Mouse (Mus musculus): ENCODE results near the gene Dusp27.

The Dusp27 gene

GRCm38 (mm10) chr1:166094462-166094861 is 33.3 kb downstream of the Dusp27 start:
- DNase-seq, result no peak

GRCm38 (mm10) chr1:166090306-166090705 is 37.4 kb downstream of the Dusp27 start:
- no peak for DNase-seq

DNA sequence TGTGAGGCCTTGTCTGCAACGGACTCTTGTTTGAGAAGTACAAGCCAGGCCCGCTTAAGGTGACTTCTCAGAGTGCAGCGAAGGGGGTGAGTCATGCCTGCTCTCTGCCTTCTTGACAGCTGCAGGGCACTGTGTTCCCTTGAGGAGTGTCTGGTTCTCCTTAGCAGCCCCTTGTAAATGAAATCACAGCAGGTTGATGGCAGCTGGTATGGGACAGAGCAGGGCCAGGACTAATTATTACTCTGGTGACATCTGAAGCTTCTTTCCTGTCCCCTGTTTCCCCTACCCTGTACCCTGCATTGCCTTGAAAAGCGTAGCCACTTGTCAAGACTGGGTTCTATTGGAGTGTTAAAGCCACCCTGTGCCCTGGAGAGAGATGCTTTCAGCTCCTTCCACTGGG is 38.0 kb downstream of the Dusp27 start:
- DNase-seq, result no peak

DNA sequence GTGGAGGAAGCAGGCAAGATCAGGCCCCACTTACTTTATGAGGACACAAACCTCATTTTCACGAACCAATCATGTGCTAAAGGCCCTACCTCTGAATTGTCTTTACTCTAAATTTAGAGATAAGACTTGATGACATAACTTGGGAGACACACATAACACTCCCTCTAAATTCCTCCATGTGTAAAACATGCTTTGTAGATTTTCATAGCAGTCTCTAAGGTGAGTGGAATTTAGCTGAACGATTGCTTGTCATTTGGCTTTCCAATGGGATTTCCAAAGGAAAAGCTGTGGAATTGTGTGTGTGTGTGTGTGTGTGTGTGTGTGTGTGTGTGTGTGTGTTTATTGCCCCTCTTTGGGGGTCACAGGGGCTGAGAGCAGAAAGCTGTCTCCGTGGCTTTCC is 38.4 kb downstream of the Dusp27 start:
- DNase-seq, result no peak

DNA sequence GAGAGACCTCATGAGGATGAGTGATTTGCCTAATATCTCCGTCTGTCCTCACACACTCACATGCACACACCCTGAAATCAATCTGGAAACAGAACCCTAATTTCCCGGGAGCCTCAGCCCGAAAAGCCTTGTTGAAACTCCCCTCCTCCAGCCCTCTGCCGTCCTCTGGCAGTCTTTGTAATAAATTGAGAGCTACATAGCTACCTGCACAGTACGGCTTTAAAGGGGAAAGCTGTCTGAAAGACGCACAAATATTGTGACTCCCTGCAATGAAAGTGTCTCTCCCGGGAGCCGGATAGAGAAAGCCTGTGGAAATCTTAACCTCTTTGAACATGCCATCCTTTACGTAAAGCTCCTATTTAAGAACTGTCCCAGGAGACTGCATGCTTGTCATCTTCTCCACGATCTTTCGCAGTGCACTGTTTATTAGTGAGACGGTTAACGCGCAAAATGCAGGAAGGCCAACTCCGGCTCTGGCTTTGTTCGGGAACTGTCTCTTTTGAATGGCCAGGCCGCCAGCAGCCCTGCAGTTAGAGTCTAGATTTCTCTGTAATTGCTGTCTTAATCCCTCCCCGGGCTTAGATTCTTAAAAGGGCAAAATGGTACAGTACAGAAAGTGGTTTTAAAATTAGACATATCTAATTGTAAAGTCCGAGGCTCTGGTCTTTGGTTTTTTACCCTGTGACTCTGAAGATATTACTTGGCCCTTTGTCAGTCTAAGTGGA is 39.1 kb downstream of the Dusp27 start:
- DNase-seq, result no peak

DNA sequence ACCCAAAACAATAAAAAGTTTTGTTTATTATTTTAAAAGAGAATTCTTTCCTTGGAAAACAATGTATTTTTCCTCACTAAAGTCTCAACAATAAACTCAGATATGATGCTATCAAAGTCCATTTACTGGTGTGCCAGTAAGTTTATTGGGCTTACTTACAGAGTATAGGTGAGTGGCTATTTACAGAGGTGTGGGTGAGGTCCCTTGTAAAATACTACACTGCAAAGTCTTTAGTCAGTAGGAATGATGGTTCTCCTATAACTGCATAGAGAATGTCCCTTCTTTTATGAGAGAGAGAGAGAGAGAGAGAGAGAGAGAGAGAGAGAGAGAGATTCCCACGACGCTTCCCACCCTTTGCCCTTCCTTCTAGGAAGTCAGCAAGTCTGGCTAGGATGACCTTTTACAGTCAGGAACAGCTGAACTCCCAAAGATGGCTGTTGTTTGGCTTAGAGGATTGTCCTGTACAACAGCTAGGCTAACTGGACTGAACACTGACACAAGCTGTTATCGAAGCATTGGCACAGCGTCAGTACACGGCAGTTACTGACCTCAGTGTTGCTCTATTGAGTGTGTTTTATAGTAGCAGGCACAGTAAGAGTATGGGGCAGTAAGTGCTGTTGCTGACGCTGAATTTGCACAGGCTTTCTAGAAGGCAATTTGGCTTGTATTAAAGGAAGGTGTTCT is 50.5 kb downstream of the Dusp27 start:
- DNase-seq, result no peak

- DNase-seq, result no peak
Observed at GRCm38 (mm10) chr1:166067856-166068440, 59.8 kb downstream of the Dusp27 start.

GRCm38 (mm10) chr1:166063870-166064269 is 63.9 kb downstream of the Dusp27 start:
- DNase-seq, result no peak

DNA sequence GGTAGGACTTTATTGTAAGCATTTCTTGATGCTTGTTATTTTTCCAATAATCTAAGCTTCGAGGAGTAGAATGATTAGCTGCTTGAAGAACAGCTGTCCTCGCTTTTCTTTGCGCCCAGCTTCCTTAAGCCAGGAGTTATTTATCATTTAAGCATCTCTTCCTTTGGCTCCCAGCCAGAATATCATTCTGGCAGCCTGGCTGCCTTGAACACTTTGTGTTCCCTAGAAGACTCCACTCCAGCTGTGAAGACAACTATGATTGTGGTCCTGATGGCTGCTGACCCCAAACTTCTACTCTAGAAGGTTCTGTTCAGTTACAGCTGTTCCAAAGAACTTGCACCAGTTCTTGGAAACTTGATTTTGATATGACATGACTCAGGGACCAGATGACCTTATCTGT is 66.2 kb downstream of the Dusp27 start:
- no peak for DNase-seq

GRCm38 (mm10) chr1:166060406-166060805 is 67.3 kb downstream of the Dusp27 start:
- no peak for DNase-seq

DNA sequence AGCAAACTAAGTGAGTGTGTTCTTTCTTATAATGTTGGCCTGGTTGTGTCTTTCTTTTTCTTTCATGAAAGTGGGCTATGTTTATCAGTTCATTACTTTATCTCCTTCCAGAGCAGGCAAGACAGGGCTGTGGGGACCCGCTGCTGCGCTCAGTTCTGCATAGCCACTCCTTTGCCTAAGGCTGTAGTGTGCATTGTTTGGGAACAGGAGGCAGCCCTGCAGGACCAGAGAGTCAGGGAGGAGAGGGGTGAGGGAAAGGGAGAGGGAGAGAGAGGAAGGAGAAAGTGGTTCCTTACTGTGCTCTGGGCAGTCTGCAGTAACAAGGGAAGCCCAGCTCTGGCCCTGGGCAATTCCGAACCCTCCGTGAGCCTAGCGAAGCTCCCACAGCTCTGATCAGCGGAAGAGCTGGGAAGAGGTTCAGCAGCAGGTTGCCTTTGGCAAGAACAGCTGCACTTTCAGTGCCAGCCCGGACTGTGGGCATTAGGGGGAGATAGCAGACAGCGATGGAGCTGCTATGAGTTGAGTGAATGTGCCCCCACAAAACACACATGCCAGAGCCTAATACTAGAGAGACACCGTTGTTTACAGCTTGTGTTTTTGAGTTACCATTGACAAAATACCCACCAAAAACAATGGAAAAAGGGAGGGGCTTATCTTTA is 71.5 kb downstream of the Dusp27 start:
- DNase-seq, result no peak

- DNase-seq, result peak; percentile 63
Observed at GRCm38 (mm10) chr1:166053285-166053955, 74.3 kb downstream of the Dusp27 start.

DNA sequence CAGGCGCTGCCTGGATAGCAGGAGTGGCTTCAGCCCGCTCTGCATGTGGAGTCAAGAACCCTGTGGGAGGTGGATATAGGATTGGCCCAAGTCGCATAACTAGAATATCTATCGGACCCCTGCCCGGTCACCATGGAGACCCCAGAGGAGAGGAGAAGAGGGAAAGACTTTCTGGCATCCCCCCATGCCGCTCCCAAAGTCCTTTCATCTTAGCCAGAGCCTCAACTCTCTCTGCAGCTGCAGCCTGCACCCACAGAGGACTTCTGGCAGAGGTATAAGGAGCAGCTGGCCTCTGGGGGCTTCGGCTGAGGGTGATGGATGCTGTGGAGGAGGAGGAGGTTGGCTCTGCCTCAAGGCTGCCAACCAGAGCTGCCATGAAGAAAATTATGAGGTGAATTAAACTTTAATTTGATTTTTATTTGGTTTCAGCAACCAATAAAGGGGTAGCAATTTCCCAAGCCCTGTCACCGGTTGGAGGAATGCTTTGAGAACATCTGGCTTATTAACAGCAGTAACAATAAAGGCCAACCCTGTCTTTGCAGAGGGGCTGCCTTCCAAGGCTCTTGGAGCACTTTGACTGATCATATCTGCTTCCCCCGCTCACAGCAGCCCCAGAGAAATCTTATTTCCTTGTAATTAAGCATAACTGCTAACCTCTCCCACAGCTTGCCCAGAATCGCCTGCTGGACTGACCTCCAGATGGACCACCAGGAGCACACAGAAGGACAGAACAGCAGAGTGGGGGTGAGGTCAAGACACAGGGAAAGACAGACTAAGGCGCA is 78.5 kb downstream of the Dusp27 start:
- DNase-seq, result peak; percentile 48

- peak; percentile 29 for DNase-seq
Observed at GRCm38 (mm10) chr1:166048230-166048911, 79.4 kb downstream of the Dusp27 start.

Measured in thymus, postnatal 14 days (tissue).